Mouse (Mus musculus): ENCODE results near the gene Naga.

The Naga gene

GRCm38 (mm10) chr15:82354126-82354945 lies 15.6 kb upstream of the Naga start, which contains the start of gene Ndufa6:
Ndufa6 (minus strand) TSS chr15:82354322.
- DNase-seq, result peak; percentile 98

GRCm38 (mm10) chr15:82353745-82354113 lies 15.0 kb upstream of the Naga start:
- DNase-seq, result no peak

- no peak for DNase-seq
These were observed 14.5 kb upstream of the Naga start for GRCm38 (mm10) chr15:82353078-82353744.

- DNase-seq, result no peak
These were observed 12.8 kb upstream of the Naga start for GRCm38 (mm10) chr15:82351480-82351879.

GRCm38 (mm10) chr15:82350349-82350748 lies 11.6 kb upstream of the Naga start:
- DNase-seq, result no peak

- no peak for DNase-seq
These were observed 10.2 kb upstream of the Naga start for GRCm38 (mm10) chr15:82348999-82349341.

GRCm38 (mm10) chr15:82348258-82348998 lies 9.7 kb upstream of the Naga start:
- no peak for DNase-seq

GRCm38 (mm10) chr15:82347852-82348251 lies 9.1 kb upstream of the Naga start:
- DNase-seq, result no peak

- no peak for DNase-seq
These were observed 8.6 kb upstream of the Naga start for GRCm38 (mm10) chr15:82347303-82347676.

- no peak for DNase-seq
These were observed 8.0 kb upstream of the Naga start for GRCm38 (mm10) chr15:82346580-82347302.

GRCm38 (mm10) chr15:82345820-82346470 lies 7.2 kb upstream of the Naga start:
- peak; percentile 99 for DNase-seq

GRCm38 (mm10) chr15:82344971-82345370 lies 6.2 kb upstream of the Naga start:
- no peak for DNase-seq

- DNase-seq, result no peak
These were observed 4.9 kb upstream of the Naga start for GRCm38 (mm10) chr15:82343368-82344287.

- DNase-seq, result no peak
These were observed 3.8 kb upstream of the Naga start for GRCm38 (mm10) chr15:82342543-82342935.

GRCm38 (mm10) chr15:82341675-82342542 lies 3.2 kb upstream of the Naga start:
- no peak for DNase-seq

GRCm38 (mm10) chr15:82341036-82341501 lies 2.3 kb upstream of the Naga start:
- DNase-seq, result peak; percentile 77

GRCm38 (mm10) chr15:82340414-82341035 lies 1.8 kb upstream of the Naga start:
- DNase-seq, result peak; percentile 41

GRCm38 (mm10) chr15:82339634-82340254 lies 1.0 kb upstream of the Naga start:
- DNase-seq, result no peak

- no peak for DNase-seq
These were observed 425 bp upstream of the Naga start for GRCm38 (mm10) chr15:82339150-82339549.
